Mouse (Mus musculus): ENCODE data around the gene Tspan11. TPM values are rescaled to one million over a fixed set of nuclear protein-coding genes. Genes with fewer than 3 reads are reported as not detected.
A peak's percentile ranks its signal among the peaks of the same experiment; 100 is the strongest.

Tspan11 gene
- 10 to 100 TPM in 1 of 2 experiments, 1 to 10 TPM in 1; 6.6 to 10.2 TPM for total RNA-seq (2021)

DNA sequence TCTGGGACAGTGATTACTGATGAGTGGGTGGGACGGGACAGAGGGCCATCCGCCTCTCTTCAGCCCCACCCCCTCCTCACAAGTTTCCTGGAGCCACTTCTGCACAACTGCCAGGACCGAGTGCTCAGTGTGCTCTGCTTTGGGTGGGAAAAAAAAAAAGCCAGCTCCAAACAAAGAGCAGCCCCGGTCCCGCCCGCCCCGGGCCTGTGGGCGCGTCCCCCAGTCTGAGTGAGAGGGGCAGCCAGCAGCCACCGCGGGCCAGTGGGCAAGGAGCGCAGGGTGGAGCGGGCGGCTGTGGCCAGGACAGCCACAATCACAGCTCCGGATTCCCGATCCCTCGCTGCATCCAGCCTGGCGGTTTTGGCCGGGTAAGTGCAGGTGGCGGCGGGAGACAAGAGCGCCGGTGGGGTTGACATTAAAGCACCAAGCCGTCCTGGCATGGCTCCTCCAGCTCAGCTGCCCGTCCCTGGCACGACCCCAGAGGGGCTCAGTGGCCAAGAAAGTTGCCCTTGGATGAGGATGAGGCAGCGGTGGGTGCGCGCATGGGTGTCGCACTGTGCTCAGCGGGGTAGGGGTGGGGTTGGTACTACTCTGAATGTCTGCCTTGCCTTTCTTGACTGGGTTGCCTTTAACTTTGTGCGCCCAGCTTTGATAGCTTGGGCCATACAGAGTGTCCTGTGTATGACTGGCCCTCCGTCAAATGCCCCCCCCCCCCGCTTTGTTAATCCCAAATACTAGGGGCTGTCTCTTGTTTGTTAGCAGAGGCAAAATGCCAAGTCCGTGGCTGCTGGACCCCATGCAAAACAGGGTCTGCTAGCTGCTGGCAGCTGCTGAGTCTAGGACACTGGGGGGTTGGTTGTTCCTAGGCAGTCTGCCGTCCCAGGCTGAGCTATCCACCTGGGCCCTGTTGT lies at the start of gene Tspan11:
Gene Tspan11 (plus strand): TSS at position 79 of the 911 bp plus-strand sequence.
- intact Hi-C loops (cut with DNase I), result loop anchor here (10.0 kb wide), 1 partner anchor 123 kb away; the partner anchor contains the start of gene Prmt8
- DNase-seq, result peak; percentile 92

DNA sequence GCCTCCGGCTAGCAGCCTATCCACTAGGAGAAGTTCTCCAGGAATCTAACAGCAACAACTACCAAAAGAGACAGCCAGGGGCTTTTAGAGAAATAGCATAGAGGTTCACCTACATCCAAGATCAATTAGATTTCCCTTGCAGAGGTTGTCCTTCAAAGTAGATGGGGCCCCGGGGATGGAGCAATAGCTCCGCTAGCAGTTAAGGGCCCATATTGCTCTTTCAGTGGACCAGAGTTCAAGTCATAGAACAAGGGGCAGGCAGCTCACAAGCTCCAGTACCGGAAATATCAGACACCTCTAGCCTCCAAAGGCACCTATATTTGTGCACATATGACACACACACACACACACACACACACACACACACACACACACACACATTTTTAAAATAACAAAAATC lies 49.5 kb upstream of the Tspan11 start:
- no peak for DNase-seq
- intact Hi-C loops (cut with DNase I), result no loop called here

DNA sequence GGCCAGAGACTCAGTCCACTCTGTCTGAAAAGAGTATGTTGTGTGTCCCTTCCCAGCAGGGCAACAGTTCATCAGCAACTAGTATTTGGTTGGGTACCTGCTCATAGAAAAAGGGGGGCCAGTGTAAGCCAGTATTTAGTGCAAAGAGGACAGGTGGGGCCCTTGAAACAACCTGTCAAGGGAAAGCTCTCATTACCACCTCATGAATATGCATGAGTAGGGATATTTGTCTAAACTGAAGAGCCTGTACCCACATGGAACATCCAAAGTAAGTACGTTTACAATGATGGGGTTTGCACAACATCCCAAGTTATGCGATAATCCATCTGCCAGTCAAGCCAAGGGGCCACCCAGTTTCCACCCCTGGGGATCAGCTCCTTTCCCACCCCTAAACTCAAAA lies 47.9 kb upstream of the Tspan11 start:
- DNase-seq, result no peak

DNA sequence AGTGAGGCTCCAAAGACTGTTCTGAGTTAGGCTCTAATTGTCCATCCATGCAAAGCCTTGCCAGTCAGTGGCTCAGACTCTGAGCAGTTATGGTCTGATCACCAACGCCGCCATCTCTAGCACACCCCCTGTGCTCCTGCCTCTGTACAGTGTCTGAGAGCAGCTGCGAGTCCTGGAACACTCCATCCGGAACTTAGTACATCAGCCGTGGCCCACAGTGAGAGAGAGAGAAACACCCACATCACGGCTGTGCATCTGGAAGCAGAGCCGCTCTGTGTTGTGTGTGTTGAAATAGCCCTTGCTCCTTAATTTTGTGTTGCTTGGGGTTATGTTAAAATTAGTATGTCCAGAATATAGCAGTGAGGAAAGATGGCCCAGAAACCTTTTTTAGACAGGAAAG lies 47.2 kb upstream of the Tspan11 start:
- intact Hi-C loops (cut with DNase I), result no loop called here
- no peak for DNase-seq

More for the DNA sequence above, 47.9 kb upstream of the Tspan11 start:
- intact Hi-C loops (cut with DNase I), result no loop called here

DNA sequence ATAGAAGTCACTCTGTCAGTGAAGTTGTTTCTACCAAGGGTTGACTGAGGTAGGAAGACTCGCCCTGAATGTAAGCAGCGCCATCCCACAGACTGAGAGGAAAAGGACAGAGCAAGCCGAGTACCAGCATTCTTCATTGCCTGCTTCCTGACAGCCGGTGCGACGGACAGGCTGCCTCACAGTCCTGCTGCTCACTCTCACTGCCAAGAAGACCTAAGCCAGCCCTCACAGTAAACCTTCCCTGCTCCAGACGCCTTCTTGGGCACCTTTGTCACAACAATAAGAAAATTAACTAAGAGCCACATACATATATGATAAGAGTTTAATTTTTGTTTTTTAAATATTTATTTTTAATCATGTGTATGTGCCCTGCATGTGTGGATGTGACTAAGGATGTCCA lies 46.1 kb upstream of the Tspan11 start:
- intact Hi-C loops (cut with DNase I), result no loop called here

DNA sequence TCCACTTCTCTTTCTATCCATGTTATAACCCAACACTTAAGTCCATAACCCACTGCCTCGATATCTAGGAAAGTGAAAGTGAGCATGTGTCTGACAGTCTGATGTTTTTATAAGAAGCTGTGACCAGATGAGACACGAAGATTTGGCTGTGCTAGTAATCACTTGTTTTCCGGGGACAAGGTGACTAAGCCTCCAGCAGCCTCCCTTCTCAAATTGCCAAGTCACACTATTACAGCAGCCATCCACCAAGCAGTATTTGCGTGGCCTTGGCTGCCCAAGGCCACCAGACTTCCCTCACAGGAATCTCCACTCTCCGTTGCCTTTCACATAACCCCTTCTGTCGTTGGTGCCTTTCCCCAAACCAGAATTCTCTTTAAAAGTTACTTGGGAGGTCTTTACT lies 40.9 kb upstream of the Tspan11 start:
- intact Hi-C loops (cut with DNase I), result no loop called here
- no peak for DNase-seq

More for the DNA sequence above, 46.1 kb upstream of the Tspan11 start:
- no peak for DNase-seq

DNA sequence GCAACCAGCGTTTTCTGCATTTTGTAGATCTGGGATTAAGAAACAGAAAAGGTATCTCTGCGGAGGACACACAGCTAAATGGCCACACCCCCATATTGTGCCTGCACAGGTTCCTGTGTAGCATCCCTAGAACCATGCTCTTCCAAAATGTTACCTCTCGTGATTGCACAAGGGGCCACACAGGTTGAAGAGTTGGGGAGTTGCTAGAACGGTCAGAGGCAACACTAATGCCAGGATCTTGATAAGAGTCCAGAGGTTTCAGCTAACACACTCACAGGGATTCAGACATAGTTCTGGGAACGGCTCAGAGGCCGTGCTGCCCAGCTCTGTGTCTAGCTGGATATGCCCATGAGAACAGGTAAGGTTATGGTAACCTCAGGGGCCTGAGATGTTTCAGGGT lies 37.9 kb upstream of the Tspan11 start:
- no peak for DNase-seq
- intact Hi-C loops (cut with DNase I), result no loop called here

DNA sequence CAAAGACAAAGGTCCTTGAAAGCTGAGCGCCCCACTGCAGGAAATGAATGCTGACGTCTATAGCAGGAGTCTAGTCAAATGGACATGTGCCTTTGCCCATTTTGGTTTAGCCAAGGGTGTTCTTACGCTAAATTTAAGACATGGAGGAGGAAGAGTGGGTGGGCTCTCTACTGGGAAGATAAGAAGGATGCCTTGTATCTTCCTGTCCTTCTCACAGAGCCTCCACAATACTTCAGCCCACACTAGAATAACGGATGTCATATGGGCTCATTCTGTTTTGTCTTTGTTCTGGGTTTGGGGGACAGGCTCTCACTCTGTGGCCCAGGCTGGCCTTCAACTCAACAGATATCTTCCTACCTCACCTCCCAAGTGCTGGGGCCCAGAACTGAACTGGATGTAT lies 35.8 kb upstream of the Tspan11 start:
- intact Hi-C loops (cut with DNase I), result no loop called here
- DNase-seq, result no peak

DNA sequence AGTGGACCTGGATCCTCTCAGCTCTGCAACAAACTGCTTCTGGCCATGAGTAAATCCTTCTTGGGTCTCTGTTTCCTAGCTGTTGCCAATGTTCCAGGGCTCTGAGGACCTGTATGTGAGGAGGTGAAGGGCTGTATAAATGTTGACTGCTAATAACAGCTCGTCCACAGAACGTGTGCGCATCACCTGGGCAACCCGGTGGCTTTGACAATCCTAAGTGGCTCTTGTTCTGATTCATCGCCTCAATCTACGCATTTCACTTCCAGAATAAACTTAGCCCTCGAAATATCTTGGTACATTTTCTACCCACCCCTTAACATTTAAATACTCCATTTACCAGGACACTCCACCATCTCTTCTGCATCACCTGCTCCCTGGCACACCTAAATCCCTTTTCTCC lies 34.1 kb upstream of the Tspan11 start:
- DNase-seq, result no peak
- intact Hi-C loops (cut with DNase I), result no loop called here

DNA sequence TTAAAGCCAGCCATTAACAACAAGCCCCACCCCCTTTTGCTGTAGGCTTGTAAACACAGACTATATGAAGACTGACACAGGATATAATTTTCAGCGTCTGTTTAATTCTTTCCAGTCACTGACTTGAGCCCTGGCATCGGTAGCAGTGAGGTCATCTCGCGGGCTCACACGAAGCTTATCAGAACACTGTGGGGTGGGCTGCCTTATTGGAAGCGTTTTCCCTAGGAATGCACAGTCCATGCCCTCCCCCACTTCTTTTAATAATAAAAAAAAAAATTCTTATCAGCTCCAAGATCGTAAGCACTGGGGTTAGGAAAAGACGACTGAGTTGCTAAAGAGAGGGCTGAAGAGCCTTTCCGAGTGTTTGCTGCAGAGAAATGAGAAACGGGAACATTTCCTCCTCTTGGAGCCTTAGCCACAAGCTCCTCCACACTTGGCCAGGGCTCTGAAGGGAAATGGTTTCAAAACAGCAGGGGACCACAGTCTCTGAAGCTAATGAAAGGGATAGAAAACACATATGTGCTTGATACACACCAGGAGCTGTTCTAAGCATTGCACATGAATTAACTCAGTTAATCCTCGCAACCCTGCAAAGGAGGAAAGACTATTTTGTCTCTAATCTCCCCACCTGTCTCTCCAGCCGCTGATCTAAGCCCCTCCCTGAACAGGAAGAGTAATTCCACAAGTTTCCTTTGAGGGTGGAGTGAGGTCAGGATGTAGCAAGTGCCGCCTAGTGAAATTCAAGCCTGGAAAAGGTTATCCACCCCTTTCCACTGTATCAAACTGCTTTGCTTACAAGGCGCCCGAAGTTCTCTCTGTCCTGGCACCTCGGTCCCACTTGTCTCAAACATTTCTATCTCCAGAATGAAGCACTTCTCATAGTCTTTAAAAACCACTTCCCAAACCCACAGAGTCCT lies 33.4 kb upstream of the Tspan11 start:
- peak; percentile 20 for DNase-seq

DNA sequence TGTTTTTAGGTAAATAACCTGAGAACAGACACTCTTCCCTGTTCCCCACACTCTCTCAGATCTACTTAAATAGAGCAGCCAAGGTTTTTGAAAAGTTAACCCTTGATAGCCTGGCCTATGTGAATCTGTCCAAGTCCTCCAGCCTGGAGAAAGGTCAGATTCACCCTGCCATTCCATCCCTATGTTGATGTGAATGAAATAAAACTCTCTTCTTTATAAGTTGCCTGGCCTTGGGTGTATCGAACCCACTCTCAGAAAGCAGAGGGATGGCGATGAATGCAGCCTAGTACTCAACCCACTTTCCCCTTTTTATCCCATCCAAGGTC lies 32.7 kb upstream of the Tspan11 start:
- intact Hi-C loops (cut with DNase I), result no loop called here
- DNase-seq, result no peak

More for the DNA sequence above, 33.4 kb upstream of the Tspan11 start:
- intact Hi-C loops (cut with DNase I), result no loop called here

DNA sequence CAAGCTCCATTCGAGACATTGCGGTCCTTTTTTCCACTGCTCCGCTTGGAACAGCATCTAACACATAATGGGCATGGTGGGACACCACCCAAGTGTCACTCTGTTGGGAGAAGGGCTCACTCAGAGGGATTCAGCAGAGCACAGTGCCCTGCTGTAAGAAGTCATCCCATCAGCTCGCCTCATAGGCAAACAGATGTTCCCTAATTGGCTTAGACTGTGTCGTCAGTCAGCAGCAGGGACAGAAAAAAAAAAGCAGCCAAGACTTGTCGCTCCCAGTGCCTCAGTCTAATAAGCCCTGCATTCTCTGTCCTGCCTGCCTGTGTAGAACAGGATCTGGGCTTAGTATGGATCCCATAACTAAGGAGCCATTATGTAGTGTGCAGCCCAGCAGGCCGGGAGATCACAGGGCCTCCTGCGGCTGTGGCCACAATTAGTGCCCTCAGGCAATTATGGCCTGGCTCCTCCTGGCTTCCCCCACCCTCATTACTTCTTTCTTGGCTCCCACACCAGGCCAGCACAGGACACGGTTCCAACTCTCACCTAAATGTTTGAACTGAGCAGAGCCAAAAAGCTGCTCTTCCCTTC lies 31.6 kb upstream of the Tspan11 start:
- peak; percentile 51 for DNase-seq
- intact Hi-C loops (cut with DNase I), result no loop called here

DNA sequence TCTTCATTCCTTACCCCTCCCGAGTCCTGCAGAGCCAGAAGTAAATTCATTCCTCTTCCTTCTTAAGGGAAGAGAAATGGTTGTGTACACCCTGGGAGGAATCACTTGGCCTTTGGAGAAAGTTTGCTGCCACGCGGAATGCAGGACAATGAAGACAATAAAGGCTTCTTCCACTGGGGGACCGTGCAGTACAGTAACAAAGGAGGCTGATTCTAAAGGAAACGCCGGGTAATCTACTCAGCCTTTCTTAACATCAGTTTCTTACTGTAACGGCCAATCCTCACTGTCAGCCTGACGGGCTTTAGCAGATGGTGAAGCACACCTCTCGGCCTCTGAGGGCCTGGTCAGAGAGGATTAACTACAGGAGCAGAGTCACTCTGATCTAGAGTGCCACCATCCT lies 25.4 kb upstream of the Tspan11 start:
- intact Hi-C loops (cut with DNase I), result no loop called here
- no peak for DNase-seq

DNA sequence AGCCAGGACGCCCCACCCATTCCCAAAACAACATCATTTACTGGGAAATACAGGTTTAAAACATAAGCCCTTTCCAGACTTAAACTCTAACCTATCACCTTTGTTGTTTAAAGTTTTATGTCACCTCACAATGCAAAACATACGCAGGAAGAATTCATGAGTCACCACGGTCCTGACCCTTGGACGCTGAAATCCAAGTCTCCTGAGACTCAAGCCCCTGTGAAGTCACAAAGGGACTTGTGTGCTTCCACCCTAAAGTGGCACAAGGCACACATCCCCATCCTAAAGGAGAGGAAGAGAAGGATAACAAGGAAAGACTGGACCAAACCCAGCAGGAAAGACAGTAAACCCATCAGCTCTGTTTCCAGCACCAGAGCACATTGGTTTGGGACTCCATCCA lies 22.0 kb upstream of the Tspan11 start:
- no peak for DNase-seq
- intact Hi-C loops (cut with DNase I), result no loop called here

DNA sequence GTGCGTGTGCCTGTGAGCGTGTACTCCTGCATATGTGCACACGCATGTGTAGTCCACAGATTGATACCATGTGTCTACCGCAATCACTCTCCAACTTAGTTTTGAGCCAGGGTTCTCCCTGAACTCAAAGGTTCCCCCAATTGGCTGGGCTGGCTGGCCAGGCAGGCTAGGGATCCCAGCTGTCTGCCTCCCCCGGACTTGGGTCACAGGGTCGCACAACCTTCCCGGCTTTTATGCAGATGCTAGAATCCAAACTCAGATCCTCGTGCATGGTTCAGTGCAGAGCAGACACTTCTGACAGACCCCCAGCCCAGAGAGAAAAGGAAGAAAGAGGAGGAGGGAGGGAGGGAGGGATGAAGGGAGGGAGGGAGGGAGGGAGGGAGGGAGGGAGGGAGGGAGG lies 18.8 kb upstream of the Tspan11 start:
- DNase-seq, result no peak
- intact Hi-C loops (cut with DNase I), result no loop called here

DNA sequence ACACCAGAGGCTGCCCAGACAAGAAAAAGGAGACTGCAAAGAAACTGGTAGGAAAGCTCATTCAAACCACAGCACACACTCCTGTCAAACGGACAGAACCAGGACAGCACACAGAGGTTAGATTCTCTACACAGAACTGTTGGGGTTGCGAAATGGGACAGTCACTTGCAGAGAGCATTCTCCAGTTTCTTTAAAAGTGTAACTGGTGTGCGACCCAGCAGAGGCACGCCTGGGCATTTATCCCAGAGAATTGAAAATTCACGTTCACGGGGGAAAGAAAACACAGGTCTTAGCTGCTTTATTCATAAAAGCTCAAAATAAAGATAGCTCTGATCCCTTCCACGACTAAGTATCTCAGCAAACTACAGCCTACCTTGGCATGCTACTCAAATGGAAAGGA lies 18.3 kb upstream of the Tspan11 start:
- no peak for DNase-seq
- intact Hi-C loops (cut with DNase I), result no loop called here

DNA sequence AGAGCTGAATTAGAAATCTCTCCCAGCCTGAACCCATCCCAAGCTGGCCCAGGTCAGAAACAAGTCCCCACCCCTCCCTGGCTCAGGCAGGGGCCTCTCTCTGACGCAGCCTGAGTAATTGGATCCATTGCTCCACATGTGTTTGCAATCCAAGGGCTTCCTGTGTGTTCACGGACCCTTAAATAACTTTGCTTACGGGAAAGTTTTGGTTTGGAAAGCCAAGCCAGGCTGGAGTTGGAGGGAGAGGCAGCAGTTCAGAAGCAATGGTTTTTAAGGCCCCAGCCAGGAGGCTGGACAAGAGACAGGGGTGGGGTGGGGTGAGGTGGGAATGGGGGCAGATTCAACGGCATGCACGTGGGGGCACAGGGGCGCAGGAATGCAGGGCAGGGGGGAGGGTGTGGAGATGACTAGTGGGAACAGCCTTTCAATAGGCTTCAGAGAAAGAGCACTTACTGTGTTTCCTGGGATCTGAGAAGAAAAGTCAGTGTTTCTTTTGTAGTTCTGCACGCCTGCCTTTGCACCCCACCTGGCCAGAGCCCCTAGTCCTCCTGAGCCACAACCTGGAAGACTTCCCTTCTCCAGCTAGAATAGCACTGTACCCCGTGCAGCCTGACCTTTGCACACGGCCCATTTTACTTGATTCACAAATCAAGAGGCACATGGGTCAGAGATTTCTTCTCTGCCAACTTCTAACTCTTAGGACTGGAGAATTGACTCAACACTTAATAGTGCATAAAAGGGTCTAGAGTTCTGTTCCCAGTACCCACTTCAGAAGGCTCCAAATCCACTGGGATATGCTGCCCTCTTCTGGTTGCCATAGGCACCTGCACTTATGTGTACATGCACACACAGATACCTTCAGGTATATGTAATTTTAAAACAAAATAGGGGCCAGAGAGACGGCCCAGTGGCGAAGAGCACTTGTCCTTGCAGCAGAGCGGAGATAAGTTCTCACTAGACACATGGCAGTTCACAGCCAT lies 16.8 kb upstream of the Tspan11 start:
- intact Hi-C loops (cut with DNase I), result no loop called here
- DNase-seq, result no peak

DNA sequence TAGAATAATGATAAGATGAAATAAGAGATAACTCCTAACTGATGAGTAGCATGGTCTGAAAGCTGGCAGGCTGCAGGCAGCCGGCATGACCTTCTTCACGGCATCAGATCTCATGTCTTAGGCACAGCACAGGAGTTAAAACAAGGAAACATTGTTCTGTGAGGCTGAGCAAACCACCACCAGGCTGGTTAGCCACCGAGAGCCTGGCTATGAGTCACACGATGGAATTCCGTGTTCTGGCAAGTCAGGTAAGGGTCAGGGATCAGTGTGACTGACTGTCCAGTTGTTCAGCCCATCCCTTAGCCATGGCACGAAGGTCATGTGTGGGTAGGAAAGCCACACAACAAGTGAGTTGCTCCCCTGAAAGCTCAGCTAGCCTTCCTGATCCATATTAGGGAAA lies 16.0 kb upstream of the Tspan11 start:
- intact Hi-C loops (cut with DNase I), result no loop called here

DNA sequence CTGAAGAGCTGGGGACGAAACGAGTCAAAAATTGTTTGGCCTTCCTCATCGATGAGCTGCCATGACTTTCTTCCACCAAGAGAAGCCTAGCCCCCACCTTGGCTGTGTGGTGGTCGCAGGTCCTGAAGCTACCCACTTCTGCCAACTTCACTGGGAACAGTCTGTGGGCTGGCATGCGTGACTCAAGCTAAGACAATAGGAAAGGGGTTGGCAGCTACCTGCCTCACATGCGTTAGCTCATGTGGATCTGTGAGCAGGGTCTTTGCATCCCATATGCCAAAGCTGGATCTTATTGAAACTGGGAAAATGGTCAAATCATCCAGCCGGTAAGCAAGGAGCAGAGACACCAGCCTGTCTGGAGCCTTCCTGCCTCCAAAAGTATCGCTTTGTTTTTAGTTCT lies 14.8 kb upstream of the Tspan11 start:
- intact Hi-C loops (cut with DNase I), result no loop called here
- DNase-seq, result no peak

More for the DNA sequence above, 16.0 kb upstream of the Tspan11 start:
- DNase-seq, result no peak

DNA sequence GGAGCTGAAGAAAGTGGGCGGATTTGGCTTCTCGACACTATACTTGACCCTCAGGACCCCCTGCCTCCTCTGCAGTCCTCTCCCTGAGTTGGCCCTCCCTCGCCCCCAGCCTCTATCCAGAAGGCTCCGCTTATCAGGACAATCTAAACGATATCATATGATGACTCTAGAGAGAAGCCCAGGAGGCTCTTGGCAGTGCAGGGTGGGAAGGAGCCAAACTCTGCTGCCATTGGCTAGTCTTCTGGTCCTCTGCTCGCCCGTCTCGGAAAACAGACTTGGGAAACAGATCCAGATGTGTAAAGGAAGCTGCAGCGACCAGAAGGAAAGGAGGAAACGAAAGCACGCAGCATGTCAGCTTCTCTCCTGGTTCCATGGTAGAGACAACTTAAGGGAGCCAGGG lies 11.5 kb upstream of the Tspan11 start:
- no peak for DNase-seq
- intact Hi-C loops (cut with DNase I), result no loop called here

All from left cerebral cortex, postnatal 4 days (tissue).